ENCODE assay signal across 8 mouse cellular contexts in the genomic region with DNA sequence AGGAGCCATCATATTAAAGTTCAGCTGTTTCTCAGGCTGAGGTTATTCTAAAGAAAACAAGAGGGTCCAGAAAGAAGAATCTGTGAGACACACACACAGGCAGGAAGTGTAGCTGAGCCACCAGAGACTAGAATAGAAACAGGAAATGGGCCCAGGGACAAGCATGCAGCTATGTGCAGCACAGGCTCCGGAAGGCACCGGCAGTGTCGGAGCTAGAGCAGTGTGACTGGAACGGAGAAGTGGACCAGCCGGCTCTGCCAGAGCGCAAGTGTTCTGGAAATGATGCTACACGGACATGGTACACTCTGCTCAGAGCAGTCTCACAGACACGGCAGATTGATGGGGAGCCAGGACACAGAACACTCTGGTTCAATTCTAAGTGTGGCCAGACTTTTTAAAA. TPM values are rescaled to one million over a fixed set of nuclear protein-coding genes. Genes with fewer than 3 reads are reported as not detected.
DNase-seq lines count a peak whose midpoint lies in the region; ATAC-seq lines count a peak whose summit lies in the region.

No protein-coding gene starts in this region.

- no peak overlapping the region for H3K9ac ChIP-seq in forebrain, embryonic 15.5 days (replicated peaks)
- no peak overlapping the region for H3K9ac ChIP-seq in stomach, embryonic 14.5 days (replicated peaks; ENCODE audit: low read depth, low read length)

- no peaks in the 10 kb centered on the region for H3K9me3 ChIP-seq in forebrain, embryonic 15.5 days
- H3K9me3 ChIP-seq in stomach, embryonic 14.5 days (ENCODE audit: control insufficient read depth, low read depth, low read length) = no peaks in the 10 kb centered on the region

- no peaks in the 10 kb centered on the region for H3K27me3 ChIP-seq in forebrain, embryonic 15.5 days
- no peaks in the 10 kb centered on the region for H3K27me3 ChIP-seq in stomach, embryonic 14.5 days (ENCODE audit: control insufficient read depth, insufficient read depth, low read length)

- H3K4me3 ChIP-seq in forebrain, embryonic 15.5 days = no peak overlapping the region
- no peak overlapping the region for H3K4me3 ChIP-seq in stomach, embryonic 14.5 days (ENCODE audit: low read depth, low read length)

- no peak for DNase-seq in cerebellum, postnatal 4 days (ENCODE audit: low spot score in 2 of 2)
- DNase-seq in adrenal gland, postnatal 14 days = peak; percentile 72
- peak; percentile 73 for DNase-seq in heart, postnatal 4 days
- DNase-seq in layer of hippocampus, adult 9-11 months = peak; percentile 81
- peak; percentile 93 for DNase-seq in lung, postnatal 36 days

- WGBS in forebrain, embryonic 15.5 days = 79% methylated on average over 8 of the region's 8 CpGs
- 47% methylated on average over 8 of the region's 8 CpGs for WGBS in stomach, embryonic 14.5 days

- H3K27ac ChIP-seq in forebrain, embryonic 15.5 days (replicated peaks) = peak overlapping the region; percentile 20; the same call in 1 of the 2 replicates
- peak overlapping the region; percentile 85; the same call in 1 of the 2 replicates for H3K27ac ChIP-seq in stomach, embryonic 14.5 days (ENCODE audit: low read length)

- peak; percentile 80; the same call in 1 of the 2 replicates for ATAC-seq in cerebellum, adult (ENCODE audit: insufficient number of reproducible peaks, low FRiP score, low TSS enrichment)
- ATAC-seq in forebrain, embryonic 15.5 days (replicated peaks) = no peak
- ATAC-seq in stomach, embryonic 14.5 days (ENCODE audit: insufficient number of reproducible peaks, insufficient read depth, low FRiP score, low read depth) = peak; percentile 56; the same call in 1 of the 2 replicates

- no peak overlapping the region for H3K4me2 ChIP-seq in forebrain, embryonic 15.5 days (replicated peaks)
- H3K4me2 ChIP-seq in stomach, embryonic 14.5 days (replicated peaks; ENCODE audit: low read depth, low read length) = no peak overlapping the region

- peaks cover 14% of the 10 kb centered on the region for H3K4me1 ChIP-seq in forebrain, embryonic 15.5 days
- peaks cover 34% of the 10 kb centered on the region for H3K4me1 ChIP-seq in stomach, embryonic 14.5 days (ENCODE audit: control insufficient read depth, insufficient read depth, low read length)

- H3K36me3 ChIP-seq in forebrain, embryonic 15.5 days = peaks cover 14% of the 10 kb centered on the region
- H3K36me3 ChIP-seq in stomach, embryonic 14.5 days (ENCODE audit: control insufficient read depth, insufficient read depth, low read length) = peaks cover 35% of the 10 kb centered on the region

RNA-seq across cellular contexts. Expression of a gene that starts 34.5 kb away (rescaled TPM):
- total RNA-seq in adrenal gland, postnatal 14 days (2021) = 13.9 and 17.2 TPM in 2 replicates
- polyA plus RNA-seq in forebrain, embryonic 15.5 days (2015; fragmentation: Nextera tagmentation; extraction: Ambion mirVana) = 16.5 and 16.9 TPM in 2 replicates
- 10 to 100 TPM in 1 of 2 experiments, 1 to 10 TPM in 1; 9.8 to 12.0 TPM for total RNA-seq in heart, postnatal 4 days (2021)
- 15.6 and 18.9 TPM in 2 replicates for polyA plus RNA-seq in stomach, embryonic 14.5 days (2014; fragmentation: Nextera tagmentation; extraction: Ambion mirVana)

RNA-seq across cellular contexts. Expression of a gene that starts 49.6 kb away (rescaled TPM):
- 58.6 and 69.0 TPM in 2 replicates for total RNA-seq in adrenal gland, postnatal 14 days (2021)
- 40.1 and 40.9 TPM in 2 replicates for polyA plus RNA-seq in forebrain, embryonic 15.5 days (2015; fragmentation: Nextera tagmentation; extraction: Ambion mirVana)
- 10 to 100 TPM; 74.6 to 77.3 TPM for total RNA-seq in heart, postnatal 4 days (2021)
- polyA plus RNA-seq in stomach, embryonic 14.5 days (2014; fragmentation: Nextera tagmentation; extraction: Ambion mirVana) = 42.0 and 49.4 TPM in 2 replicates

RNA-seq across cellular contexts. Expression of a gene that starts 57.0 kb away (rescaled TPM):
- total RNA-seq in adrenal gland, postnatal 14 days (2021) = 16.9 and 29.9 TPM in 2 replicates
- 4.9 and 6.3 TPM in 2 replicates for polyA plus RNA-seq in forebrain, embryonic 15.5 days (2015; fragmentation: Nextera tagmentation; extraction: Ambion mirVana)
- 10 to 100 TPM; 21.4 to 22.1 TPM for total RNA-seq in heart, postnatal 4 days (2021)
- 2.7 and 3.2 TPM in 2 replicates for polyA plus RNA-seq in stomach, embryonic 14.5 days (2014; fragmentation: Nextera tagmentation; extraction: Ambion mirVana)

Comparison
In these comparisons a context has a peak if more than half of its experiments do, and no peak if none do; other contexts are left out.
1. DNase-seq: peak in adrenal gland, postnatal 14 days (single experiment), heart, postnatal 4 days (single experiment), layer of hippocampus, adult 9-11 months (single experiment) and lung, postnatal 36 days (single experiment); none in cerebellum, postnatal 4 days (0 of 2).